Mouse (Mus musculus) lung, postnatal 0 days (tissue): ENCODE measurements at regions not wholly inside any gene's neighbourhood (a gene's known extent, or its start where the extent isn't known, plus 50 kb on each side); places are given as distances from the start of the nearest gene placed in this dataset.

Source experiments
- CTCF ChIP-seq: IDR thresholded peaks from 2 replicates; pipeline ENCODE4 v1.5.1; 2016; ENCODE audit warnings: antibody characterized with exemption, mild to moderate bottlenecking
- EP300 ChIP-seq: IDR thresholded peaks from 2 replicates; pipeline ENCODE4 v1.6.1; 2016; ENCODE audit warnings: antibody characterized with exemption, mild to moderate bottlenecking, control low read depth

DNA sequence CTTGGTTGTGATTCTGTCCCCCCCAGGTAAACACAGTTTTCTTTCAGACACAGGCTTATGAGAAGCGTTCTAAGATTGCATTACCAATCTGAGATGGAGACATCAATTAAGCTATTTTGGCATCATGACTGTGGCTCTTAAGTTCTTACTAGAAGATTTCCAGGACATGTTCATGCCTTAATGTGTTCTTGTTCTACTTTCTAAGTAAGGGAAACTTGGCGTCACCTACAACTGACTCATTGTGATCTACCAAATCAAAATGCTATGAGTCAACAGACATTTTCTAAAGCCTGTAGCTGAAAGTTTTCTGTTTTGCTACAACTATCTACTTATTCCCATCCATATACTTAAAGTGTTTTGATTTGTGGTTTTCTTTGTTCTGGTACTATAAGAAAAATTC, 298.5 kb downstream of the D3Ertd751e start:
- TF ChIP-seq CTCF (no peak), EP300 (no peak)
